Mouse (Mus musculus): ENCODE data around the gene Gm6121. TPM values are rescaled to one million over a fixed set of nuclear protein-coding genes. Genes with fewer than 3 reads are reported as not detected.
"Not testable (repeated sequence)": the region's sequence is repeated elsewhere in the genome, so short reads cannot be mapped to it uniquely, and the experiment has no call there.

Gene Gm6121
- not detected for total RNA-seq (2021)

- intact Hi-C loops (cut with DNase I), result not testable (repeated sequence)
Observed at GRCm38 (mm10) chrX:26935597-26935996, at the start of gene Gm6121. TSS of gene Gm6121 (minus strand) at chrX:26935697.

More at GRCm38 (mm10) chrX:26935597-26935996, at the start of gene Gm6121:
- DNase-seq (ENCODE audit: low spot score in 2 of 2), result not testable (repeated sequence)

Other genes starting within 250 kb of the Gm6121 start
- gene Gm14525, start 233.1 kb downstream of the Gm6121 start, total RNA-seq (2021), result not detected